Mouse (Mus musculus) c-Kit-positive CD71-positive TER-119-negative erythroid progenitor cells, embryonic 14.5 days (primary cell): Measurements from ENCODE around the gene Fstl4.

Experiments
- DNase-seq: peaks from one replicate; pipeline ENCODE4 v3.0.0-alpha.2; 2013; ENCODE audit warnings: low read depth

Fstl4 gene

GRCm38 (mm10) chr11:52767921-52768320 is 3.5 kb downstream of the Fstl4 start:
- no peak for DNase-seq

DNA sequence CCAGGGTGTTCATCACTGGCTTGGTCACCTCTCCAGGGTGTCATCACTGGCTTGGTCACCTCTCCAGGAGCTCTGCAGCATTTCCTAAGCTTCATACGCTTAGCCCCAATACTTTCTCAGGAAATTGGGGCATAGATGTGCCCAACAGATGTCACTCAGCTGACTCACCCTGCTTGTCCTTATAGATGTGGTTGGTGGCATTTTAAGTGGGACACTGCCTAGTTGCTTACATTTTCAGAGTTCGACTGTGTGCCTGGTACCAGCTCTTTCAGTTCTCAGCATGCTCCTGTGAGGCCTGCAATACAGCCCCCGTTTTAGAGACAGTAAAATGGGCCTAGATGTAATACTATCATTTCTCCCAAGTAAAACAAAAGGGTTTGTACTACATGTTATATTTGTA is 8.6 kb downstream of the Fstl4 start:
- no peak for DNase-seq

- no peak for DNase-seq
Measured at GRCm38 (mm10) chr11:52775291-52775690, 10.9 kb downstream of the Fstl4 start.

GRCm38 (mm10) chr11:52782426-52782825 is 18.0 kb downstream of the Fstl4 start:
- DNase-seq: no peak

DNA sequence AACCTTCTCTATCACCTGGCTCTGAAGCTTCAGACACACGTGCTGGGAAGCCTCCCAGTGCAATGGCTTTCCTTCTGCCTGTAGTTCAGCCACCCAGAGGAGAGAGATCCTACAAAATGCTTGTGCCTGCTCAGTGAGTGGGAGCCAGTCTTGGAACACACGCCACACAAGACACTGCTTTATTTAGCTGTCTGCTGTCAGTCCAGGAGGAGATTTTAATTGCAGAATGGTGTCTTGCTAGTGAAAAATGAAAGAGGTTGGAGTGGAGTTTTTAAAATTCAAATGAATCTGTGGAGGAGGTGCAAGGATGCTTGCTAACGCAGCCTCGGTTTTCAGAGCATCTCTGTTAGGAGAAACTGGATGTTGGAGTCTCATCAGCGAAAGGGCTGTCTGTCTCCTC is 29.9 kb downstream of the Fstl4 start:
- DNase-seq: no peak

DNA sequence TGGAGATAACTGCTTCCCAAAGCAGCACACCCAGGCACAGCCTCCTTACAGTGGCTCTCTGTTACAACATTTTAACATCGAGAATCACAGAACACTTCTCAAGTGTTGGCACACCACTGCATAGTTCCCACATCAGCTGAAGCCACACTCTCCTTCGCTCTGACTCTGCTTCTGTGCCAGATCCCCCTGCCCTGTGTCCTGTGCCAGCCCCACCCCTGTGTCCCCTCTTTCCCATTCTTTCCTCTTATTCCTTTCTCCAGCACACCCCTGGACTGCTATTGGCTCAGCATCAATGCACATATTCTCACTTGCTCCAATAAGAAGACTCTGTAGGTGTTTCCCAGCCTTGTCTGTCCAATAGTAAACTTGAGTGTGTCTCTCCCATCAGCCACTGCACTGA is 45.1 kb downstream of the Fstl4 start:
- DNase-seq: no peak

- DNase-seq: no peak
Measured at GRCm38 (mm10) chr11:52816004-52816403, 51.6 kb downstream of the Fstl4 start.

- no peak for DNase-seq
Measured at GRCm38 (mm10) chr11:52820336-52820905, 56.0 kb downstream of the Fstl4 start.

DNA sequence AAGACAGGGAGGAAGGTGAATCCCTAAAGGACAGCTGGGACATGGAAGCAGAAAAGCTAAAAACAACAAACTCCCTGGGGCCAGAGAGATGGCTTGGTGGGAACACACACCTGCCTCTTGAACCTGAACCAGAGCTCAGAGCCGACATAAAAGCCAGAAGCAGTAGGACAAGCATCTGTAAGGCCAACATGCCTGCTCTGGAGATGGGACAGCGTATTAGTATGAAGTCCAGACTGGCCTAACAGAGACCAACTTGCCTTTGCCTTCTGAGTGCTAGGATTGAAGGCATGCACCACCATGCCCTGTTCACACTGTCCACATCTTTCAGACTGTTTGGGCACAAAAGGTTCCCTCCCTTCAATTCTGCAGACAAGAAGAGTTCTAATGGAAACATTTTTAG is 62.2 kb downstream of the Fstl4 start:
- no peak for DNase-seq

GRCm38 (mm10) chr11:52831631-52832310 is 67.3 kb downstream of the Fstl4 start:
- no peak for DNase-seq

GRCm38 (mm10) chr11:52832311-52832675 is 67.9 kb downstream of the Fstl4 start:
- no peak for DNase-seq

- no peak for DNase-seq
Measured at GRCm38 (mm10) chr11:52848691-52849090, 84.3 kb downstream of the Fstl4 start.

- no peak for DNase-seq
Measured at GRCm38 (mm10) chr11:52850071-52850470, 85.6 kb downstream of the Fstl4 start.

- DNase-seq: no peak
Measured at GRCm38 (mm10) chr11:52872846-52873512, 108.5 kb downstream of the Fstl4 start.

DNA sequence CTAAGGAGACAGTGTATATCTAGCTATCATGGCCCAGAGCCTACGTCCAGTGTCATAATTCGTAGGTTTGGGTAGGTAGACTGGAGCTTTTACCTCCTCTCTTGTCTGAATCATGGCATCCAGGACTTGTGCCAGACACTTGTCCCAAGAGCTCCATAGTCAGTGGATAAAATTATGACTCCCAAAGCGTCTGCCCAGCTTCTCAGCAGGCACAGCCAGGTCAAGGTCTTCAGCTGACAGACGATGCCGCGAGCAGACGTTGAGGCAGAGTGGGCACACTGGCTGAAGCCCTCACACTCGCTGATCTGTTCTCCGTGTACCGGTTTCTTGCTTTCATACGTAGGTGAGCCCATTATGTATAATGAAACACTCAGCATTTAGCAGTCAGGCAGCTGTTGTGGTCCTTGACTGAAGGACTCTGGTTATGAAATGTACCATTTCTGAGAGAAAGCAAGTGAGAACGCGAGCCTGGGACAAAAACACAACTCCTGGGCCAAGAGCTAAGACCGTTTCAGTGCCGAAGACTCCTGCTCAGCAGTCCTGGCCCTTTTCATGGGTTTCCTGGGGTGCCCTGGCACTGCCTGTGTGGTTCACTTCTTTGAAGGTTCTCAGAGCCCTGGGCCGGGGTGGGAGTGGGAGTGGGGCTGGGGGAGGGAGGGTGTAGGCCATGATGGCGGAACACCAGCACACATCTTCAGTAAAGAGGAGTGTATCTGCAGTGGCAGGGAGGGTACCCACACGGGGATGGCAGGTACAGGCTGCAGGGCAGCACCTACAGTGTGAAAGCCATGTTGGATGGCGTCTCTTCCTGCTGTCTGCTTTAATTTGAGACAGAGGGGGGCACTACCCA is 111.7 kb downstream of the Fstl4 start:
- no peak for DNase-seq

DNA sequence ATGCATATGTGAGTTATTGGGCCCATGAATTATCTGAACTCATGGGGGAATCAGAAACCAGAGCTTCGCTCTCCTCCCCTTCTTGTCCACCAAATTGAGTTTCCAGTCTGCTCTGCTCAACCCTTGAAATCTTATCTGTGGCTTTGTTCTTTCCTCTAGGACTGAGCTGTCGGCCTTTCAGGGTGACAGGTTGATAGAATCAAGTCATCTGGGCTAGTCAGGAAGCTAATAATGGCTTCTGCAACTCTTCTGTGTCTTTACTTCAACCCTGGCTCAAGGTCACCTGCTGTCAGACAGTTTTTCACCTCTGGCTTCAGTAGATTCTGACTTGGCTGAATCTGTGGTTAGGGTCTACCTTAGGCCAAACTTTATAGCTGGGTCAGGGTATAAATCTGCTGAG is 113.2 kb downstream of the Fstl4 start:
- DNase-seq: no peak

DNA sequence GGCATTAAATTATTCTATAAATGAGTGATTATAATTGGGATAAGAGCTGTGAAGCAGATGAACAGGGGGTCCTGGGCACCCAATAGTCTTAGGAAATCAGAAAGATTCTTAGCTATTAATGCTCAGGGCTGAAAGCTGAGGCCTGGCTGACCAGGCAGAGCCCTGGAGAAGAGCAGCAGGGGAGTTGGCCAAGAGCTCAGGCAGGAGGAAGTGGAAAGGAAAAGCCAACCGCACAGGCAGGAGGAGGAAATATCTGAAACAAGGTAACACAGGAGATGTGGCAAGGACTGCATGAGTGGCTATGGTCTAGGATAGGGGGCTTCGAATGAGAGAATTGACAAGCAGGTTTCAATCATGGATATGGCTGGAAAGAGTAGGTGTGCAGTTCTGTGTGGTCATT is 115.5 kb downstream of the Fstl4 start:
- DNase-seq: no peak

- no peak for DNase-seq
Measured at GRCm38 (mm10) chr11:52886559-52887303, 122.3 kb downstream of the Fstl4 start.

- no peak for DNase-seq
Measured at GRCm38 (mm10) chr11:52888150-52888549, 123.7 kb downstream of the Fstl4 start.

- DNase-seq: no peak
Measured at GRCm38 (mm10) chr11:52889527-52889926, 125.1 kb downstream of the Fstl4 start.

- no peak for DNase-seq
Measured at GRCm38 (mm10) chr11:52890156-52890555, 125.7 kb downstream of the Fstl4 start.

GRCm38 (mm10) chr11:52904101-52904500 is 139.7 kb downstream of the Fstl4 start:
- DNase-seq: no peak
